Mouse (Mus musculus) embryonic fibroblast, embryonic 13.5 days (primary cell): Measurements from ENCODE around the gene Ucp2.

Source experiments
- CTCF ChIP-seq: IDR thresholded peaks from 2 replicates; pipeline ENCODE4 v1.5.1; 2011; ENCODE audit warnings: mild to moderate bottlenecking, control low read depth, low read length, moderate library complexity, borderline replicate concordance; ENCODE audit not compliant: insufficient read depth
- POLR2A ChIP-seq: IDR thresholded peaks from 2 replicates; pipeline ENCODE4 v1.6.1; 2011; ENCODE audit warnings: low read depth, mild to moderate bottlenecking, control low read depth, low read length, moderate library complexity

- no peak for TF ChIP-seq POLR2A
- TF ChIP-seq CTCF: no peak
These were observed 15.5 kb downstream of the Ucp2 start for GRCm38 (mm10) chr7:100508670-100509069.
